Mouse (Mus musculus): ENCODE data around the gene Ptprn2.

Ptprn2 gene

GRCm38 (mm10) chr12:117255776-117256342 lies 770.3 kb downstream of the Ptprn2 start:
- no peak for ATAC-seq (ENCODE audit: low TSS enrichment)

DNA sequence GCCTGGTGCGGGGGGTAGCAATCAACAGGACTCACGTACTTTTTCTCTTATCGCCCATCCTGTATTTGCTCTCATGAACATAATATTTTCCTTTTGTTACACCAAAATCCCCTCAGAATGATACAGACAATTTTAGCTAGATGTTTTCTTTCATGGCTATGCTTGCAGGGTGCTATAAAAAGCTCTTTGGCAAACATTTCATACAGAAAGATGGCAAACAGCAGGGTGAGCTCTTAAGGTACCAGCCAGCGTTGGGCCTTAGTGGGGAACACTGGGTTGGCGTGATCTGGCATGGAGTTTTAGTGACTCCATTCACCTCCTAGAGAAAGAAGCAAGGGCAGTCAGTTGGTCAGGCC lies 771.3 kb downstream of the Ptprn2 start:
- peak; percentile 49; the same call in 1 of the 2 replicates for ATAC-seq (ENCODE audit: low TSS enrichment)

- no peak for ATAC-seq (ENCODE audit: low TSS enrichment)
Measured at GRCm38 (mm10) chr12:117257205-117257920, 771.8 kb downstream of the Ptprn2 start.

- no peak for ATAC-seq (ENCODE audit: low TSS enrichment)
Measured at GRCm38 (mm10) chr12:117257921-117258497, 772.5 kb downstream of the Ptprn2 start.

DNA sequence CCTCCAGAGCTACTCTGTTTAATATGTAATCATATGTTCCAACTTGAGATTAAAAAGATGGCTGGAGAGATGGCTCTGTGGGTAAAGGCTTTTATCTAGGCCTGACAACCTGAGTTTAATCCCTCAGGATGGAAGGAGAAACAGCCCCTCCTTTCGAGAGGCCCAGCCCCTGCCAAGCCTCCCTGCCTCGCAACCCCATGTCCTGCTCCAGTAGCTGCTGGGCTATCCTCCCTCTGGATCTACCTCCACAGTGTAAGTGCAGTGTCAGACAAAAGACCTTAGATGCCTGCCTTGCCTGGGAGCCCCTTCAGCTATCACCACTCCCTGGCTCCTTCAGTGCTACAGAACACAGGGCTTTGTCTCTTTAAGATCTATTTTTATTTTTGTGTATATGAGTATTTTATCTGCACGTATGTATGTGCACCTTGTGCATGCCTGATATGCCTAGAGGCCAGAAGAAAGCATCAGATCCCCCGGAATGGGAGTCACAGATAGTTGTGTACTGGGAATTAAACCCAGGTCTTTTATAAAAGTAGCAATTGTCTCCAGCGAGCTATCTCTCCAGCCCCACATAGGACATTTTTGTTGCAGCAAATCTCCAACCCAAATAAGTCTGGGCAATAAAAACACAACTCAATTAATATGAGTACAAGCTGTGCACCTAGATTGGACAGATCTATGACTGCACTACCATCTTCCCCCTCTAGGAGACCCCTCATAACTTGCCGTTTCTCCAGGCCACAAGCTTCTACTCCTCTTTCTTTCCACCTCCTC lies 775.1 kb downstream of the Ptprn2 start:
- no peak for ATAC-seq (ENCODE audit: low TSS enrichment)

GRCm38 (mm10) chr12:117261165-117261440 lies 775.6 kb downstream of the Ptprn2 start:
- ATAC-seq (ENCODE audit: low TSS enrichment), result no peak

GRCm38 (mm10) chr12:117262003-117262402 lies 776.5 kb downstream of the Ptprn2 start:
- ATAC-seq (ENCODE audit: low TSS enrichment), result peak; percentile 28; the same call in 1 of the 2 replicates

DNA sequence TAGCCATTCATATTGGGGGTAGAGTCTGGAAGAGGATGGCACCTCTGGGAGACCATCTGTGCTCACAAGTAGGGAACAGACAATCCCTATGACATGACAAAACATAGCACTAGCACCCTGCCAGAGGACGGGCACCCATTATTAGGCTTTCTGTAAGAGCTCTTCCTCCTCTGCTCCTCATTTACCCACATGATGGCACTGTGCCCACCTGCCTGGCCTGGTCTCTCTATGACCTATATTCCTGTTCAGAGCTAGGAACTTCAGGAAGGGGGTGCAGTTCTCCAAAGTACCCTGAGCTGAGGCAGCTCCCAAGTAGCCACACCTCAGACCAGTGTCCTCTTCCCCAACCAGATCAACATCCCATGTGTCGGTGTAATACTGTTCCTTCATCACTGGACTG lies 777.6 kb downstream of the Ptprn2 start:
- 0 out of 2 replicates have a peak, but pooled peaks have one; percentile 4 for ATAC-seq (ENCODE audit: low TSS enrichment)

- ATAC-seq (ENCODE audit: low TSS enrichment), result no peak
Measured at GRCm38 (mm10) chr12:117265211-117265610, 779.7 kb downstream of the Ptprn2 start.

DNA sequence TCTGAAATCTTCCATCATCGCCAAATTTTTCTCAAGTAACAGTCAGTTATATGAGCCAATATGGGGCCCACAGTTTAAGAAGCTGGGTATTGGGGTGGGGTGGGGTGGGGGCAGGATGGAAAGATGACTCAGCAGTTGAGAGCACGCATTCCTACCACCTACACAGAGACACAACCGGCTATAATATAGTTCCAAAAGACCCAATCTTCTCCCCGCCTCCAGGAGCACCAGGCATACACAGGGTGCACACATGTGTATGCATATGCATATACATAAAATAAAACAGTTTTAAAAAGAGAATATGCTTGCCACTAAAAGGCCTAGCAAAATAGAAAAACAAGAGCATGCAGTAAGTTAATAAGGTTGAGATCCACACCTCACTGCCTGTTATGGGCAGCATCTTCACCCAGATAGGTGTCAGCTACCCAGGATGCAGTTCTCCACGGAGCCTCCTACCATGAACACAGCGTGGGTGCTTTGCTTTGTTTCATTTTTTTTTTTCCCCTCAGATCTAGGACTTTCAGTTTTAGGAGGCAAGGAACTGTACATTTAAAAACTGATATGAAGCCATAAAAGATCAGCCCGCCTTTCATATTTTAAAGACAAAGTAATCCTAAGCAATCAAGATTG lies 783.1 kb downstream of the Ptprn2 start:
- ATAC-seq (ENCODE audit: low TSS enrichment), result peak; percentile 70

DNA sequence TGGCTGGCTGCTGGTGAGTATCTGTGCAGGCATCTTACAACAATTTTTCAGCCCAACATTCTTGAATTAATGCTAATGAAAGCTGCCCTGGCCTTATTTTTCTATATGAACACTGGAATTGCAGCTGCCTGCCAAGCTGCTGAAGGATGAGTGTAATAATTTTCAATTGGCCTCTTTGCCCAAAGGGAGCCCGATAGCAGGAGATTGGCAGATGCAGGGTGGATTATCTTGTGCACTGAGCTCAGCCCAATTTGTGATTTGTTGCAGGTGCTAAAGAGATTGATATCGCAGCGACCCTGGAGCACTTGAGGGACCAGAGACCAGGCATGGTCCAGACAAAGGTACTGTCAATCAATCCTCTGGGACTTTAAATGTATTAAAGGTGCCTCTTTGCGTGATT lies 783.8 kb downstream of the Ptprn2 start:
- no peak for ATAC-seq (ENCODE audit: low TSS enrichment)

DNA sequence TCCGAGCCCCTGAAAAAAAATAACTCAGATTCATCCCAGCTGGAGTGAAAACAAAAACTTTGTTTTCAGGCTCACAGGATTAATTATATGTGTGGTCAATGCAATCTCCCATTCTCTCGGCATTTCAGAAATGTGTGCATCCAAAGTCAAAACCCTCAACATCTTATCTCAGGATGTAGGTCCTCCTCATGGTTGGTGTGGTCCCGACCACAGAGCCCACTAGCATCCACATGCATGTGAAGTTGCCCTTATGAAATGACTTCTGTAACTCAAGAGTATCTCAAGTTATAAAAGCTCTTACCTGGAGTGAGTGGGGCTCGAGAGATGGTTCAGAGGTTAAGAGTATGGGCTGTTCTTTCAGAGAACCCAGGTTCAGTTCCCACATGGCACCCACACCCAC lies 784.7 kb downstream of the Ptprn2 start:
- no peak for ATAC-seq (ENCODE audit: low TSS enrichment)

GRCm38 (mm10) chr12:117273166-117273565 lies 787.6 kb downstream of the Ptprn2 start:
- ATAC-seq (ENCODE audit: low TSS enrichment), result no peak

GRCm38 (mm10) chr12:117274576-117274975 lies 789.1 kb downstream of the Ptprn2 start:
- ATAC-seq (ENCODE audit: low TSS enrichment), result no peak

- no peak for ATAC-seq (ENCODE audit: low TSS enrichment)
Measured at GRCm38 (mm10) chr12:117280790-117281189, 795.3 kb downstream of the Ptprn2 start.

GRCm38 (mm10) chr12:117282659-117283058 lies 797.1 kb downstream of the Ptprn2 start:
- ATAC-seq (ENCODE audit: low TSS enrichment), result no peak

DNA sequence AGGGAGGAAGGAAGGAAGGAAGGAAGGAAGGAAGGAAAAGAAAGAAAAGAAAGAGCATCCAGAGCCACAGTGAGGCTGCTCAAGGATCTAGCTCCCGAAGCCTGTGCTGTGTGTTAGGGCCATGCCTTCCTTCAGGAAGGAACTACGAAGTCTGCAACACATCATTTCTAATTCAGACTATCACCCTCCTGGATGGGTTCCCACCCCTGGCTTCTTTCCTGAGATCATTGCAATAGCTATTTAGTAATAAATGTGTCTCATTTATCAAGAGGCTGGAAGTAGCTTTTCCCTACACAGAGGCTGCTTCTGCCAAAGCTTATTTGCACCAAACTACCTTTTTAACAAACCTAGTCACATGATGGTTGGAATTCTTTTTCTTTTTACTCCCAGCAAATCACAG lies 801.9 kb downstream of the Ptprn2 start:
- ATAC-seq (ENCODE audit: low TSS enrichment), result no peak

DNA sequence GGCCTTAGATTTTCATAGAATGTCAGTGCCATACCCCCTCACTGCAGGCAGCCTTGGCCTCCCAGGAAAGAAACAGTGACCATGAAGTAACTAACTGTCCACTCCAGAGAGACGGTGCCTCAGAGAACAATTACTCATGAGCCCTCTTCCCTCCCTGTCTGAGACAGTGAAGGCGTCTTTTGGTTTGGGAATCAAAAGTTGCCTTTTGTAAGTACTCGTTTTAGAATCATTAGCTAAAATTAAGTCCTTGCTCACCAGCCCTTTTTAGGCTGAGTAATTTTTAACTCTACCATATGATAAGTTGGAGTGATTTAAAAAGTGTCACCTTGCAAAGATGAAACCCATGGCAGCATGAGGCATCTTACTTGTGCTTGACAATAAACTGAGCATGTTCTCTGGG lies 806.4 kb downstream of the Ptprn2 start:
- peak; percentile 62 for ATAC-seq (ENCODE audit: low TSS enrichment)

GRCm38 (mm10) chr12:117296792-117297191 lies 811.3 kb downstream of the Ptprn2 start:
- ATAC-seq (ENCODE audit: low TSS enrichment), result no peak

GRCm38 (mm10) chr12:117299084-117299483 lies 813.6 kb downstream of the Ptprn2 start:
- ATAC-seq (ENCODE audit: low TSS enrichment), result no peak

DNA sequence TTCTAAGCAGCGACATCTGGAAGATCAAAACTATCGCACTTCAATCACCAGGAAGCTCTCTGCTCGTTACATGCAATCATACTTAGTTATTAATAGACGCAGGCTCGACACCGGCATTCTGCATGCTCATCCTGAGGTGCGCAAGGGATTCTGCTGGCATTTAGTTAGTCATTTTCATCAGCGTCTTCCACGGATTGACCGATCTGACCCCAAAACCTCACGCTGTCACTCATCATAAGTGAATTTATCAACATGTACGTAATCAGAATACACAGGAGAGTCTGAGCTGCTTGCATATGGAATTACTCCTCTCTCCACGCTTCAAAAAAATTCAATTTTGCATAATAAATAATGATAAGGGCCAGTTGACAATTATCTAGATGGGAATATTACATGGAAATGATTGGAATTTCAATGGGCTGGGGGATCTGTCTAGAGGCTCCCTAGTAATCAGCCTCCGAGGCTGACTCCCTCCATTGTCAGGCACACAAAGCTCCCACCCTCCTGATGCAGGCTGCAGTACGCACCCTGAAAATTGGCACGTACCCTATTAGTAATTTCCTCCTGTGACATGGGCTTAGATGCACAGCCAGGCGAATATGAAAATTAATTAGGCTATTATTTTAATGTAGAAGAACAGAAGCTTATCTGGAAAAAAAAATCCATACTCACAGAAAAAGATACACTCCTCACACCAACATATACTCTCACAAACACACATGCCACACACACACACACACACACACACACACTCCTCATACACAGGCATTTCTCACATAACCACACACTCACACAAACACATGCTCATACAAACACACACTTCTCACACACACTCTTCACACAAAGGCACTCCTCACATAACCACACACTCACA lies 819.5 kb downstream of the Ptprn2 start:
- no peak for ATAC-seq (ENCODE audit: low TSS enrichment)

Data from frontal cortex, adult (tissue).